Mouse (Mus musculus) stomach, postnatal 0 days (tissue): ENCODE data around the gene Gm45717.

Experiments used
- CTCF ChIP-seq: IDR thresholded peaks from 2 replicates; pipeline ENCODE4 v1.5.1; 2016; ENCODE audit warnings: antibody characterized with exemption, low read depth, mild to moderate bottlenecking, moderate library complexity
- EP300 ChIP-seq: optimal IDR thresholded peaks from 2 replicates; pipeline ENCODE3; 2016; ENCODE audit warnings: antibody characterized with exemption

DNA sequence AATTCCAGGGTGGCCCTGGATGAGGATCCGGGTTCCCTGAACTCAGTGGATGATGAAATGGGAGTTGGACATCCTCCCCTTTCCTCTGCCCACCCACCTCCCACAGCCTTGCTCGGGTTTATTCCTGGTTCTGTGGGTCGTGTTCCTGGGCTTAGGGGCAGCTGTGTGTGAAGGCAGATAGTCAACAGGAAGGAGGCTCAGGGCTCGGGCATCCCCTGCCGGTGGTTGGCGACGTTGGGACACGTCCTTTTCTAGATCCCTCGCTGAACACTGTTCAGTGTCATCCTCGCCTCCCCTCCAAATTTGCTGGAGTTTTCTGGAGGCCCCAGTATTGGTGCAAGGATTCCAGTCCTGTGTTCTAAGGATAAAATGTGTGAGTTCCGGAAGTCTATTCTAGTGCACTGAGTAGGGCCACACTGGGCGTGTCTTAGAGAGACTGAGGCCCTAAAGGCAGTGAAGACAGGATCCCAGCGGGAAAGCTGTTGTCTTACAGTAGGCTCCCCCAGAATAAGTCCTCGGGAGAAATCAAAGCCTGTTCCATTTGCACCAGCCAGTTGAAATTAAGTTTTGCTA is 35.5 kb upstream of the Gm45717 start:
- TF ChIP-seq CTCF (no peak), EP300 (no peak)
